Mouse (Mus musculus) thymus, postnatal 0 days (tissue): ENCODE measurements at regions not wholly inside any gene's neighbourhood (a gene's known extent, or its start where the extent isn't known, plus 50 kb on each side); places are given as distances from the start of the nearest gene placed in this dataset.

Source experiments
- DNase-seq: peaks from one replicate; pipeline ENCODE4 v3.0.0-alpha.2; 2015; ENCODE audit warnings: low spot score

DNA sequence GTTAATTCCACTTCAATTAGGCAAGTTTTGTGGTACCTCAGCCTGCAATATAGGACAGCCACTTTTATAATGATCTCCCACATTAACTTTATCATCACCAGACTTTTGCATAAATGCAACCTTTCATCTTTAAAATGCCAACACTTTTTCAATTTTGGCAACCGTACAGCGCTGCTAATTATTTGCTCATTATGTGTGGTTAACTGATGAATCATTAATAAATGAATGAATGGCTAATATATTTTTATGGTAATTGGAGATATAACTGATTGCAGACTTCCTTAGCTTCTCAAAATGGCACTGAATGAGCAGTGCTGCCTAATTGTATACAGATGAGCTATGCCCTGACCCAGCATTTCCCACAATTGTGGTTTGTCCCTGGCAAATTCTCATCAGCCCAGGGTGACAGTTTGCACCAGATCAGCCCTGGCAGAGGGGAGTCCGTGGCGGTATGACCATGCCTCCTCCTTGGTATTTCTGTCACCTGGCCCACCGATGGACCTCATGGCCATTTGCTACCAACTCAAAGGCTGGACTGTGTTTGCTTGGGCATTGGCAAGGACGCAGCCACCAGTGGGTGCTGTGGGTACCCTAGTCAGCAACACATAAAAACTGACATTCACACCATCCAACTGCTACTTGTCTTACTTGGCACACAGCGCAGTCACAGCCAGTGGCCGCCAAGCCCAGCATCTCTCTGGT lies 173.7 kb upstream of the Lmo4 start:
- no peak for DNase-seq

DNA sequence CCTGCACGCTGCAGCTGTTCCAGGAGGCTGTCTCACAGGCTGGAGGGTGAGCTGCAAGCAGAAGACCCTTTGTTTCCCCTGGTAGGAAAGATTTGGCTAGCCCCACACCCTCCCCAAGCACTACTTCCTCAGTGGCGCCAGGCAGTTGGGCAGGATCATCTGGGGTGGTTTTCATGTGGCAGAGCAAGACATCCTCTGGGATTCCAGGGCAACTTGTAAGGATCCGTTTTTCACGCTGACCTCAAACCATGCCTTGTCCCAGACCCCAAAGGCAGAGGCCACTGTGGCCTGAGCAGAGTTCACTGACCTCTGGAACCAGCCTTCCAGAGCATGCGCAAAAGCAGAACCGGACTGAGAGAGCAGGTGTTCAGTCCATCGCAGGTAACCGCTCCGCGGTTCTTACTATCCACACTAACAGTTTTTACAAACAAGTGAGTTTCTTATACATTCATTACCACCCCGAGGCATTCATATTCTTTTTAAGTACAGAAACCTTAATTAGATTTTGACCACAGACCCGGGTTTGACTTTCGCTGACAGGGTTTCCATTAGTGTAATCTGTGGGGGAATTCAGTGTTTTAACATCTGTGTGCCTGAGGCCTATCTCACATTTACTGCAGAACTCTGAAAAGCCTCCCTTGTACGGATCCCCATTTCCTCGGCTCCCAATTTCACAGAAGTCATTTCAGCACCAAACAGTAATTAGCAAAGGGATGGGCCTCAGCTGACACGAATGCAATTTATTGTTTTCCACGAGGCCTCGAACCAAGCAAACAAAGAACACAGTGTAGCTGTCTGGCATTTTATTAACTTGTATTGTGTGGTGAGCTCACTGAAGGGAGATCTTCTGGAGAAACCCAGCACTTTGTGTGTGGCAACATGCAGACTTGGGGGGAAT lies 172.9 kb upstream of the Lmo4 start:
- no peak for DNase-seq

DNA sequence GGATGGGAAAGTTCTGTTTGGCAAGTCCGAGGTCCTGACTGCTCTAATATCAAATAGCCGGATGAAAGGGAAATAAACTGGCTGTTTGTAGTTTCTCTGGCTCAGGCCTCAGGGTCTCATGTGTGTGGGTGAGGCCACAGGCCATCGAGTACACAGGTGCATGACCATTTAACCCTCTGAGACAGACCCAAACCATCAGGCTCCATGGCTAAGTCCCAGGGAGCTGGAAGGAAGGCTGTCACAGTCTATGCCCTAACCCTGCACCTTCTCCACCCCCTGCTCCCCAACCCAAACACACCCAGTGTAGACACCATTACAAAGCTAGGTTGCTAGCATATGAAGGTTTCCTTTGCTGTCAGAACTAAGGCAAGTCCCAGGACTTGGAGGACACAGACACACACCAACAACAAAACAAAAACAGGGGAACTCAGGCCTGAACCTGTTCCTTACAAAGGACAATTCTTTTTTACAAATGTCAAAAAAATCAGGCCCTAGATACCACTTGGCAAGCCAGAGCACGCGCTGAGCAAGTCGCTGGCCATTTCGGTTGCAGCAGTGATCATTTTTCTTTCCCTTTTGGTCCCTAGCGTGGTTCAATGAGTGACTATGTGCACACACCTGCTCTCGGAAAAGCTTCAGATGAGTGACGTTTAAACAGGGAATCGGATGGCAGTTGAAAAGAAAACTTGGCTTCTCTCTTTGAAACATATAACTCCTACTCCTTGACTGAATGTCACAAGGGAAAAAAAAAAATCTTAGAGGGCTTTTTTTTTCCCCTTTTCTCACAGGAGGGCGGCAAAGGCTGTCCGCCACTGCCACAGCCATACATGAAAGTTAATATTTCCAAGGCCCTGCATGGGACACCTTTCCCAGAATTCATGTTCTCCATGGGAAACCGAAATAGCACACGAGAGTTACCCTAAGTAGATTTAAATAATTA lies 171.7 kb upstream of the Lmo4 start:
- DNase-seq = no peak

DNA sequence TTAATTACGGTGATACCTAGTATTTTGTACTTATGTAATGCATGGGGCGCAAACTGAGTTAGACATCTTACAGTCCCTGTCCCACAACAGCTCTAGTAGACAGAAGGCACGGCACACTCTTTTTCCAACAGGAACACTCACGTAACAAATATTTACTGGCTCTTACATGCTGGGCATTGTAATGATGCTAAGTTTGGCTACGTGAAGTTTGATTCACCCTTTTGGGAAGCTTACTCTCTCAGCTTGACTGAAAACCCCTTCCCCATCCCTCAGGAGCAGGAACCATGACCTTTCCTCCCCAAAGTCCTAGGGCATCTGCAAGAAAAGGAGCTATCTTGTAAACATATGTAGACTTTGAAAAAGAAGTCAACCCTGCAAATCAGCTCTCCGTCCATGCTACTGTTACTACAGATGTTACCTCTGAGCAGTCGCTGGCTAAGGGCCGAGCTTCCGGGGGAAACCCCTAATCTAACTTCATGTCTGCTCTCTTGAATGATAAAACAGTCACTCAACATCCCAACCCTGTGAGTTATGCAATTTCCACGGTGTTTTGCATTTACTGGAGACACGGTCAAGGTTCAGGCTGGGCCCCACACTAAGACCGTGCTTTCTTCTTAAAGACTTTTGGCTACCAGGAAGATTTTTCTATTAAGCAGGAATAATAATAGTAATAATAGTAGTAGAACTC lies 170.8 kb upstream of the Lmo4 start:
- DNase-seq = no peak

DNA sequence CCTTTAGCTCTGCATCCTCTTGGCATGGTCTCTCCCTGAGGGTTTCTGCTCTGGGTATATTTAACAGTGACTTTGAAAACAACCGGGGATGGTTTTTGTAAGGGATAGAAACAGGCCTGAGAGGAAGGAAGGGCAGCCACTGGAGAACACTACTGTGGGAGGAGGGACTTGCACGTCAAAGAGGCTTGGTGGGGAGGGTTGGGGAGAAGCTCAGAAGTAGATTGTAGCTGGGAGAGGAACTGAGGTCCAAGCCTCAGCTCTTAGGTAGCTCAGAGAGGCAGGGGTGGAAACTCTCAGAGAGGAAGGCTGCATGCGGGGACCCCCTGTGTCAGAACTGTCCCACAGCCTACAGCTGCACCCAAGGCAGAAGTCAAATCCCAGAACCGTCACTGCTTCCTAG lies 163.3 kb upstream of the Lmo4 start:
- DNase-seq = no peak

DNA sequence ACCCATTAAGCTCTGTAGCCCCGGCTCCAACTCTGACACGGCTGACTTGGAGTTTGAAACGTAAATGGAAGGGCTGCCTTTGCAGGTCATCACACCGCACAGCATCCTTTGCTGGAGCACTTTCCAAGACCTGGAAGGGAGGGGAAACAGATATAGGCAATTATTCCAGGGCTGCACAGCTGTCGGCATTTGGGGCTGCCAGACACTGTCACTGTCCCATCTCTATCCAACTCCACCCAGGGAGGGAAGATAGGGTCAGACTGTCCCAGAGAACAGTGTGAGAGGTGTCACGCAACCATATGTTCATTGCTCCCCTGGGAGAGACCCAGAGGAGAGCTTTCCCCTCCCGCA lies 162.7 kb upstream of the Lmo4 start:
- DNase-seq = no peak

DNA sequence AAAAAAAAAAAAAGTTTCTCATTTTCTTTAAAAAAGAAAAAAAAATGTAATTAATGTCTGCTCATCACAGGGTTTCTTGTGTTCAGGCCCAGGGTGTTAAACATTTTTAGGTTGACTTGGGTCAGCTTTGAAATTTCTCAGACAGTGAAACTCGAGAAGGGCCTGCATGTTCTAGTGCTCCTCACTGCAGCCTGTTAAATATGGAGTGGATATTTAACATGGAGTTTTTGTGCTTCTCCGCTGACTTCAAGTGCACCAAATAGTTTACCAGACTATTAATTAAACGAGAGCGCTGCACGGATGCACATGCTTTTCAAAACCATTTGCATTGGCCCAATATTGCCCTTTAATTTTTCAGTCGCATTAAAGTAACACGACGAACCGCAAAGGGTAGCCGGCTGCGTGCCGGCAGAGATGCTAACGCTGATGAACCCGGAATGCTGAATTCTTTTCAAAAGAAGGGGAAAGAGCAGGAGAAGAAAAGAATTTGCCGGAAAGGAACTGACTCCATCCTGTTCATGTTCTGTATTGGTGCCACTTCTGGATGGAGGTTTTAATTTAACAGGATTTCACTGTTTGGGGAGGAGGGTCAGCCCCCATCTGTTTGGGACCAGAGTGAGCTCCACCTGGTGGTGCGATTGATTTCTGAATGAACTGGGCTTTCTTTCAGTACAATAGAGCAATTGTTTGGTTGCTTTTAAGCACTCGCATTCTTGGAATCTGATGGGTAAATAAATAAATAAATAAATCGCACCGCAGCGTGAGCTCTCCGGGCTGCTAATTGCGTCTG lies 162.2 kb upstream of the Lmo4 start:
- no peak for DNase-seq

DNA sequence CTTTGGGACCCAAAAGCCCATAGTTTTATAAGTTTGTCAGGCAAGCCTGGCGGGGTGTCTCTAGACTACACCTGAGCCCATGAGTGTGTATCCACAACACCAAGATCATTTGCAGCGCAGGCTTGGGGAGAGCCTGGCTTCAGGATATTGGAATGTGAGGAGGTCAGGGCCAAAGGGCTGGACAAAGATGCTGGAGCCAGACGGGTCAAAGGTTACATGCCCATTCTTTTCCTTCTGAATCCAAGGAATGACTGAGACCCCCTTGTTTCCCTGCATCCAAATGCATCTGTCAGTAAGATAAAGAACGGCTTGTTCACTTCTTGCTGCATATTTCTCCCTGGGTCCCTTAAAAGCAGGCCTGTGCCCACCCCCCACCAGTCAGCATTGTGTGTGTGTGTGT lies 160.9 kb upstream of the Lmo4 start:
- no peak for DNase-seq

DNA sequence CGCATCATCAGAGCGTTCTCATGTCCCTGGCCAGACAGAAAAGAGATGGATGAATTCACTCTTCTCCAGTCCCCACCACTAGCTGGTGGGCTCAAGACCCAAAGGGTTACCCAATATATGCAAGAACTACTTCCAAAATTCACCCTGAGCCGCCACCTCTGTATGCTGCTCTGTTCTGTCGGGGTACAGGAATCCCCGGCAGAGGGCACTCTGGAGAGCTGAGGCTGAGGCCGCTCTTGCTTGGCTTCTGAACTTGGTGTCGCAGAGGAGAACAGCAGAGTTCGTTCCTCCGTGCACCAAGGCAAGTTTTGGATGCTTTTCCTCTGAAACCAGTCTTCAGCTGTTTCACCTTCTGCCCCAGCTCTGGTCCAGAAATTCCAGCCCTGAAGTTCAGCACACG lies 157.5 kb upstream of the Lmo4 start:
- DNase-seq = peak; percentile 26

DNA sequence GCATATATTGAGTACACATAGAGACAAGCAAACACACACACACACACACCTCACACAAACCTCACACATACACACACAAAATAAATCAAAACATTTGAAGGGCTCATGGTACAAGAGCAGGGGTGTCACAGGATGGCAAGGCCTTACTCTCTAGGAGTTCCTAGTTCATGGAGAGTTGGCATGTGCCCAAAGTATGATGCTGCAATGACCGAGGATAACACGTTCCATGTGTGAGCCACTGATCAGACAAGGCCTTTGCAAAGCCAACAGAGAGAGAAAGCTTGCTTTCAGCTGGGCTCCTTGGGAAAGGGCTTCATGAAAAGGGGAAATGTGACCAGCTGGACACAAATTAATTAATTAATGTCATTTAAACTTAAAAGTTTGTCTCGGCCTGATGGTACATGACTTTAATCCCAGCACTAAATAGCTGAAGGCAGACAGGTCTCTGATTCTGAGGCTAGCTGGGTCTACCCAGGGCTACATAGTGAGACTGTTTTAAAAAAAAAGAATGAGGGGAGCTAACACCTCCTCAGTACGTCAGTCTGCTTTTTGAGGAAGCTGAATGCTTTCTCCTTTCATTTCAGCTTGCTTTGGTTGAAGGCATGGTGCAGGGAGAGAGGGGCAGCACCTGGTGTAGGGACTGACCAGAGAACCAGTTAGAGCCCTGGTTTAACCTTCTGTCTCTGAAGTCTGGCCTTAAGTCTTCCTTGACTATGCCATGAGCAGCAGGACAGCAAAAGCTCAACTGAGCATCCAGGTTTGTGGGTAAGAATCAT lies 156.4 kb upstream of the Lmo4 start:
- DNase-seq = no peak

DNA sequence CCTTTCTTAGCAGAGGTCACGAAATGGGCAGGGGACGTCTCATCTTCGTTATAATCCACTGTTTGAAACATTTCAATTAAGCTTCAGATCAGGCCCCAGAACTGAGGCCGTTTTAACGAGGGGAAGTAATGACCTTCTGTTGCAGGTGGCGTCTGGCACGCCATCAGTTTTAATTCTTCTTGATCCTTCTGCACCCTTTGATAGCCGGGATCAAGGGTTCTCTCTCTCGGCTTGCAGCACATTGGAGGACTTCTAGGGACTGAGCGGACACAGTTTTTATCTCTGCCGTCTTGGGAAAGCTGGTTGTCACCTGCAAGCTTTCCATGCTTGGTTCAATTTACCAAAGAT lies 151.9 kb upstream of the Lmo4 start:
- DNase-seq = no peak

DNA sequence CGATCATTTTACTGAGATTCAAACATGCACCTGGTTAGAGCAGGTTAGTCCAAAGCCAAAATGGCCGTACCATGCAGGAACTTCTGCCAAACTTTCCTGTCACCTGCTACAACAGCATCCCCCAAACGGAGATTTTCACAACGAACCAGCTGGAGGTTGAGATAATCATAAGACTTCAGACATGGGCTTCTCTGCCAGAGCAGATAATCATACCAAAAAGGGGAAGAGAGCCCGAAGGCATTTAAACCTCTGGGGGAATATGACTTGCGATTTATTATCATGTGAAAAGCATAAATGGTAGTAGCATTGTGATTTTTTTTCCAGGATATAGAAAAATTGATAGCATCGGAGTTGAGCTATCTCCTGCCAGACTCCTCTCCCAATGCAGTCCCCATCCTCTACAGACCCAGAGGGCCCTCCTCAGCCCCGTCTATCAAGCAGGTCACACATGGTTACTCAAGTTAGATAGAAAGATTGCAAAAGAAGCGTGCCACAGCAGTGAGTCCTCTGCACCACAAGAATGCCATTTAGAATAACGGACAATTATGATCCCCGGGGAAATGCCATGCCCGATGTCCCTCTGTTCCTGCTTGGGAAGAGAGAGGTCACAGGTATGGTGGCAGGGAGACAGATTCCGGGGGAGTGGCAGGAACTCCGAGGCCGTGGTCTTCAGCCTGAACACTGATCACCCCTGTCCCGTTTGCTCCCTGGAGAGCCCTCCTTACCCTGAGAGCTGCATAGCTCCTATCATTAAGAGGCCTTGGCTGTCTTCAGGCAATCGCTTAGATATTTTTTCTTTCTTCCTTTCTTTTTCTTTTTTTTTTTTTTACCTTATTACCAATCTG lies 151.3 kb upstream of the Lmo4 start:
- no peak for DNase-seq

DNA sequence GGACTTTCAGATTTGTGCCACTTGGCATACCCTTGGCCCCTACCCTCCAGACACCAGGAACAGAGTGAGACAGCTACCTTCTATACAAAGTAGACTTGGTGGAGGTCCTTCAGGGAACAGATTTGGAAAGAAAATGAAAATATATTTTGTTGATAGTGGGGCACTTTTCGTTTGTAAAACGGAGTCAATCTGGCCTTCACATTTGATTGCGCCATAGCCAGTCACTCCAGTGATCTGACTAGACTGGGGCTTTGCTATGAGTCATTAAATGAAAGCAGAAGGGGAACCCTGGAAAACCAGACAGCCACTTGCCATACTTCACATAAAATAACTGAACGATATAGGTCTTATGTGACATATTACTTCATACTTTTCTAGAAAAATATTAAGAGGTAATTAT lies 147.5 kb upstream of the Lmo4 start:
- DNase-seq = no peak

DNA sequence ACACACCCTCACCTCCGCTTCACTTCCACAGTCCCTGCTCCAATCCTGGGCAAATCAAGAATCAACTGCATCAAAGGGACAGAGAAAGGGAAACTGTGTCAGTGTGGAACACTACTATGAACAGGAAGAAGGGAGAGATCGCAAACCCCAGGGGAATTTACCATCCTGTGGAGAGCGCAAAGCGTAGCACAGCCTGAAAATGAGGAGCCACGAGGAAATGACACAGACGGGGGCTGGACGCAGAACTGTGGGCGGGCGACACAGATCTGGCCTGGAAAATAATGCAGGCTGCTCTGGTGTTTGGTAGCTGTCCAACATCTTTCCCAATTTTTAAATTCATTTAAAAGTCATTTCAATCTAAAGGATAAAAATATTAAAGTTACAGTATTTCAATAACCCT lies 143.4 kb upstream of the Lmo4 start:
- DNase-seq = no peak

DNA sequence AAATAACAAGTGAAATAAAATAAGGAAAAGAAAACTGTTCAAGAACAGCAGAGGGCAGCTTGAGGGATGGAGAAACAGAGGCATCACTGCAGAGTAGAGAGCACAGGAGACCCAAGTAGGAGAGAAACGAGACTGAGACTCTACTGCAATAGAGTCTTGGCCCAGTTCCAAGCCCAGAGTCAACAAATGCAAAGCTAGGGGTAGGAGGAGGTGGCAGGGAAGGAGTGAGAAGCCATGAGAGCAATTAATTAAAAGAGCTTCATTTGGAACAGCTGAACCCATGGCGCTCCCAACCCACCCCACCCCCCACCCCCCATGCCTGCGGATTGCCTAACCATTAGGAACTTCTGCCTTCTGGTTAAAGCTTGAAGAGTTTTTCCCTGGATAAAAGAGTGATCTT lies 130.2 kb upstream of the Lmo4 start:
- no peak for DNase-seq

DNA sequence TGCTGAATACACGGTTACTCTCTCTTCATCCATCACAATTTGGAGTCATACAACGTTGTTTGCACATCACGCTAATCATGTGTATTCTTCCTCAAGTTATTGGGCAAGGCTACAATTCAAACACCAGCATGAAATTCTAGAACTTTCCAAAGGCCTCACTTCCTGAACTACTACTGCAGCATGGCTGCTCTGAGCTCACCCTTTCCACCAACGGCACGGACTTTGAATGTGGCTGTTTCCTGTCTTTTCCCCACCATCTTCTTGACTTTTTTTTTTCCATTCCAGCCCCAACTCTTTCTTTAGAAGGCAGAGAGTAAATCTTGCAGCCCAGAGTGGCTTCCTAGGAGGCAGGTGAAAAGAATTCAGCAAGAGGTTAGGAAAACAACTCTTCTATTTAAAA lies 129.2 kb upstream of the Lmo4 start:
- DNase-seq = no peak

DNA sequence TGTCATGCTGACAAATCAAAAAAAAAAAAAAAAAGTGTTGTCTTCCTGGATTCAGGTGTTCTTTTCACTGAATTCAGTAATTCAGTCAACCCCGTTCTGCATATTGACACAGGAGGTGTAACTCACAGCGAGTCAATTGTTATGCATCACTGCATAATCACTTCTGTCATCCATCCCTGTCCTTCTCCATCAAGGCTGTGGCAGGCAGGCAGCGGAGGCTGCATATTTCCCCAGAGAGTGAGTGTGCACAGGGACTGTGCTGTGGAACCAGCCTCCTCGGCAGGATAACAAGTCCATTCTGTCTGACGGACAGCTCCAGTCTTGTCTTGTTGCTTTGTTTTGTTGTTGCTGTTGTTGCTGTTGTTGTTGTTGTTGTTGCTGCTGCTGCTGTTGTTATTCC lies 127.3 kb upstream of the Lmo4 start:
- no peak for DNase-seq

DNA sequence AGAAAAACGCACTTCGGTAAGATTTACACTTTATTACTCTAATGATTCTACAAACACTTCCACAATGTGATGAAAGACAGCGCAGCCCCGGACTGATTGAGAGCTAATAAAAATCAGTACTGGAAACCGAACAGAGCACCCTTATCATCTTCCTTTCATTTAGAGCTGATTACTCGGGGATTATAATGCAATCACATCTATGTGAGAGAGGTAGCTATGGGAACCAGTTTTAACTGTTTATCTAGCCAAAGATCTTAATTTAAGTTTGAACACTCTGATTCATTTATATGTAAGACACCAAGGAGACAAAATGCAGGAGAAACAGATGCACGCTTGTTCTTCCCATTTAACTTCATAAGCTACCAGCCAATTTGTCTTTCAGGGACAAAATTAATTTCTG lies 124.1 kb upstream of the Lmo4 start:
- DNase-seq = no peak

DNA sequence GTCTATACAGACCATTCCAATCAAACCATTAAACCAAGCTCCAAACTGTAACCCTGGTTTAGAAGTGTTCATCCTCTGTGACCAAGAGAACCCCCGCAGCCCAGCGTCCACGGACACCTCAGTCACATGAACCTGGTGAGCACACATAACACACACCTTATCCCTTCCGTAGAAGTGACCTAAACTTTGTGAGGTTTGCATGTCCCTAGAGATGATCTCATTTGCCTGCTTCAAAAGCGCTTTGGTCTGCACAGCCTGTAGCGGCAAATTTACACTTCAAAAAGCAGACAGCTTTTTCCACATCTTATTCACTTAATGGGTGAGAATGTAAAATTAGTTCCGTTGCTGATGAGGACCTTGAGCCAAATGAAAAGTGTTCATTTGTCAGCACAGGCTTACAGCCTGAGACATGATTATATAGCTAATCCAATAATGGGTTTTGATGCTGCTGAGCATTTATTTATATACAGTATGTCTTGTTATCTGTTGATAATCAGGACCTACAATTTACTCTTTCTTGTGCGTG lies 122.3 kb upstream of the Lmo4 start:
- no peak for DNase-seq
